ENCODE assay signal across 9 mouse cellular contexts in the genomic region with DNA sequence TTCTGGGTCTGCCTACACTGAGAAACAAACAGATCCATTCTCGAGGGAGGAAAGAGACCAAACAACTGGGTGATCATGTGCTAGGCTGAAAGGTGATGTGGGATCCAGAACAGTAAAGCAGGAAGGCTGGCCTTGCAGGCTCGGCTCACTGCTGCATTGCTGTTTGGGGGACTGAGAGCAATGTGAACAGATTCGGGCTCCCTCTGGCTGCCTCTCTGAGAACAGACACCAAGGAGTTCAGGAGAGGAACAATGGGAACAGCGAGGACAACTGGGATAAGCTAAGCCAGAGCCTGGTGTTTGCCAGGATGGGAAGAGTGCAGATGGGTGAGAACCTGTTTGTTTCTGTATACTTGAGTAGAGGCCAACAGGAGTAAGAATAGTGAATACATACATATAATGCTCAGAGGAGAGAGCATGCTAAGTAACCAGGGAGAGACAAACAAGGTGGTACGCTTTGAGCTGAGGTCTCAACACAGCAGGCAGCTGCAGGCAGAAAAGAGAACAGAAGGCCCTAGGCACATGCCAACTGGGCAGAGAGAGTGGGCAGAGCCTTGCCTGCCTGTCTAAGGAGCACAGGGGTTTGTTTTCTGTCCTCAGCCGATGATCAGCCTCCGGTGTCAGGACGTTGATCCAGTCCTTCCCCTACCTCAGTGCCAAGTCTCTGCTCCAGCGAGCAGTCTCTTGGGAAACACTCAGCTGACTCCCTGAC. TPM values are rescaled to one million over a fixed set of nuclear protein-coding genes. Genes with fewer than 3 reads are reported as not detected.
DNase-seq lines count a peak whose midpoint lies in the region; ATAC-seq lines count a peak whose summit lies in the region.
"Had no signal": no experiment of that assay in that cellular context is flagged by ENCODE, and none has a peak within 500 bp of the region (broad histone marks: within the 10 kb centered on the region; RNA-seq: fewer than 3 reads in every experiment).

No protein-coding gene starts in this region.

- intact Hi-C loops in left cerebral cortex, postnatal 14 days (cut with DNase I), result no loop called here

- H3K4me2 ChIP-seq in forebrain, embryonic 11.5 days (ENCODE audit: low read depth, low read length, severe bottlenecking), result no peak overlapping the region
- H3K4me2 ChIP-seq in hindbrain, embryonic 13.5 days, result no peak overlapping the region
- H3K4me2 ChIP-seq: limb, embryonic 15.5 days had no signal

- WGBS in forebrain, embryonic 11.5 days, result 68% methylated on average over 9 of the region's 9 CpGs
- whole genome bisulfite sequencing in forebrain, embryonic 10.5 days, result 71% methylated on average over 9 of the region's 9 CpGs
- WGBS in hindbrain, embryonic 13.5 days, result 58% methylated on average over 9 of the region's 9 CpGs

- no peaks in the 10 kb centered on the region for H3K9me3 ChIP-seq in forebrain, embryonic 11.5 days (ENCODE audit: control insufficient read depth, low read length)
- no peaks in the 10 kb centered on the region for H3K9me3 ChIP-seq in forebrain, embryonic 10.5 days
- H3K9me3 ChIP-seq in hindbrain, embryonic 13.5 days, result no peaks in the 10 kb centered on the region
- H3K9me3 ChIP-seq: limb, embryonic 15.5 days had no signal

- no peaks in the 10 kb centered on the region for H3K27me3 ChIP-seq in forebrain, embryonic 11.5 days (ENCODE audit: control insufficient read depth, insufficient read depth, low read length)
- H3K27me3 ChIP-seq in forebrain, embryonic 10.5 days (ENCODE audit: poor library complexity, severe bottlenecking), result no peaks in the 10 kb centered on the region
- H3K27me3 ChIP-seq in hindbrain, embryonic 13.5 days, result no peaks in the 10 kb centered on the region
- H3K27me3 ChIP-seq: limb, embryonic 15.5 days had no signal

- H3K27ac ChIP-seq in forebrain, embryonic 11.5 days (ENCODE audit: low read depth, low read length), result no peak overlapping the region
- no peak overlapping the region for H3K27ac ChIP-seq in forebrain, embryonic 10.5 days
- H3K27ac ChIP-seq in hindbrain, embryonic 13.5 days, result peak overlapping the region; percentile 67
- H3K27ac ChIP-seq: limb, embryonic 15.5 days had no signal

- DNase-seq in forebrain, embryonic 11.5 days (ENCODE audit: low spot score), result peak; percentile 55
- DNase-seq in forebrain, embryonic 10.5 days (ENCODE audit: extremely low spot score, low spot score), result no peak
- DNase-seq in ES-CJ7 (ENCODE audit: low read depth, low spot score), result peak; percentile 48
- DNase-seq in embryo, embryonic 9.5 days (ENCODE audit: extremely low spot score), result peak; percentile 11
- peak; percentile 73 to 85 for DNase-seq in left cerebral cortex, postnatal 14 days (ENCODE audit: low spot score in 2 of 2)
- DNase-seq in right cerebral cortex, postnatal 10 days (ENCODE audit: low spot score in 2 of 2), result peak; percentile 87 to 88
- no peak for DNase-seq in spleen, postnatal 4 days (ENCODE audit: low spot score in 2 of 2)

- H3K36me3 ChIP-seq in forebrain, embryonic 11.5 days (ENCODE audit: control insufficient read depth, insufficient read depth, low read length), result no peaks in the 10 kb centered on the region; the same call in 1 of the 2 replicates
- H3K36me3 ChIP-seq in forebrain, embryonic 10.5 days (replicated peaks), result peaks cover 82% of the 10 kb centered on the region
- peaks cover 18% of the 10 kb centered on the region for H3K36me3 ChIP-seq in hindbrain, embryonic 13.5 days

- peak; percentile 61 for ATAC-seq in forebrain, embryonic 11.5 days (replicated peaks; ENCODE audit: low FRiP score)
- peak; percentile 83 for ATAC-seq in hindbrain, embryonic 13.5 days (ENCODE audit: low FRiP score)

- H3K4me1 ChIP-seq in forebrain, embryonic 11.5 days (replicated peaks; ENCODE audit: control insufficient read depth, insufficient read depth, low read length), result no peaks in the 10 kb centered on the region
- H3K4me1 ChIP-seq in forebrain, embryonic 10.5 days, result peaks cover 5% of the 10 kb centered on the region; the same call in 1 of the 2 replicates
- peaks cover 35% of the 10 kb centered on the region for H3K4me1 ChIP-seq in hindbrain, embryonic 13.5 days (replicated peaks)

- H3K4me3 ChIP-seq in forebrain, embryonic 11.5 days (ENCODE audit: low read depth, low read length), result no peak overlapping the region
- H3K4me3 ChIP-seq in forebrain, embryonic 10.5 days, result no peak overlapping the region
- H3K4me3 ChIP-seq in hindbrain, embryonic 13.5 days, result no peak overlapping the region
- H3K4me3 ChIP-seq: limb, embryonic 15.5 days had no signal

- no peak overlapping the region for H3K9ac ChIP-seq in forebrain, embryonic 11.5 days (ENCODE audit: low read length)
- H3K9ac ChIP-seq in hindbrain, embryonic 13.5 days, result peak overlapping the region; percentile 36; the same call in 1 of the 2 replicates
- H3K9ac ChIP-seq: limb, embryonic 15.5 days had no signal

RNA-seq across cellular contexts. Expression of a gene that starts 8.0 kb away (rescaled TPM):
- polyA plus RNA-seq in forebrain, embryonic 11.5 days (2014; fragmentation: Nextera tagmentation; extraction: Ambion mirVana), result 25.6 and 26.1 TPM in 2 replicates
- polyA plus RNA-seq in forebrain, embryonic 10.5 days (2016; fragmentation: Nextera tagmentation; extraction: Ambion mirVana), result 25.1 and 25.6 TPM in 2 replicates
- 10.7 and 12.5 TPM in 2 replicates for polyA plus RNA-seq in hindbrain, embryonic 13.5 days (2015; fragmentation: Nextera tagmentation; extraction: Ambion mirVana)
- 1 to 10 TPM; 7.1 to 8.9 TPM for total RNA-seq in left cerebral cortex, postnatal 14 days (2021)

Comparison
In these comparisons a context has a peak if more than half of its experiments do, and no peak if none do; other contexts are left out.
1. DNase-seq: peak in forebrain, embryonic 11.5 days (single experiment), ES-CJ7 (single experiment), embryo, embryonic 9.5 days (single experiment), left cerebral cortex, postnatal 14 days (2 of 2) and right cerebral cortex, postnatal 10 days (2 of 2); none in forebrain, embryonic 10.5 days (single experiment) and spleen, postnatal 4 days (0 of 2).